Mouse (Mus musculus) lung, embryonic 16.5 days (tissue): ENCODE measurements around the gene Cdc14a. TPM values are rescaled to one million over a fixed set of nuclear protein-coding genes. Genes with fewer than 3 reads are reported as not detected.

Experiments used
- ATAC-seq: fragments of 200-750 bp; cut with Nextera tagmentation; 2 replicates; pipeline ENCODE4 v1.8.0; 2017; ENCODE audit warnings: low read depth, mild to moderate bottlenecking, moderate library complexity
- H3K27ac ChIP-seq: fragments of 300-500 bp; sonication (generic); 2 replicates; pipeline ENCODE4 v1.5.1; 2014; ENCODE audit warnings: mild to moderate bottlenecking, control low read depth, low read length
- H3K27me3 ChIP-seq: fragments of 300-500 bp; sonication (generic); 2 replicates; pipeline ENCODE4 v1.6.1; 2014; ENCODE audit warnings: low read depth, low read length, mixed read lengths; ENCODE audit not compliant: control insufficient read depth, insufficient read depth
- H3K36me3 ChIP-seq: fragments of 300-500 bp; sonication (generic); 2 replicates; pipeline ENCODE4 v1.6.1; 2014; ENCODE audit warnings: low read length; ENCODE audit not compliant: control insufficient read depth, insufficient read depth
- H3K4me1 ChIP-seq: fragments of 300-500 bp; sonication (generic); replicated peaks from 2 replicates; pipeline ENCODE4 v1.6.1; 2014; ENCODE audit warnings: low read length, mixed read lengths; ENCODE audit not compliant: control insufficient read depth, insufficient read depth
- H3K4me2 ChIP-seq: fragments of 300-500 bp; sonication (generic); 2 replicates; pipeline ENCODE4 v1.6.1; 2014; ENCODE audit warnings: low read depth, low read length, control low read depth
- H3K4me3 ChIP-seq: fragments of 300-500 bp; sonication (generic); 2 replicates; pipeline ENCODE4 v1.5.1; 2014; ENCODE audit warnings: mild to moderate bottlenecking, low read length, control low read depth
- H3K9ac ChIP-seq: fragments of 300-500 bp; sonication (generic); 2 replicates; pipeline ENCODE4 v1.6.1; 2014; ENCODE audit warnings: low read length, control low read depth
- H3K9me3 ChIP-seq: fragments of 300-500 bp; sonication (generic); 2 replicates; pipeline ENCODE4 v1.6.1; 2016; ENCODE audit warnings: low read length; ENCODE audit not compliant: control insufficient read depth
- WGBS: fragments of 180-500 bp; shearing (Covaris S2); extraction: QIAGEN DNeasy Blood & Tissue Kit; methylation state at CpG from one replicate; pipeline ENCODE4 v1.1.7; 2014; 5-methylcytosine and 5-hydroxymethylcytosine counted together
- polyA plus RNA-seq: library from polyadenylated mRNA; unstranded; fragments of >200 nt; fragmentation: Nextera tagmentation; extraction: Ambion mirVana; gene quantifications from 2 replicates; pipeline ENCODE4 v1.2.1, GENCODE M21; 2015

Gene Cdc14a
- polyA plus RNA-seq = 6.8 and 7.0 TPM in 2 replicates

- Histone ChIP-seq H3K4me3 (peak within 1 kb of the TSS; percentile 94), H3K9me3 (no peaks in the 10 kb centered on the region), H3K4me1 (peaks cover 7% of the 10 kb centered on the region), H3K27ac (peak within 1 kb of the TSS; percentile 93), H3K36me3 (no peaks in the 10 kb centered on the region; the same call in 1 of the 2 replicates), H3K27me3 (no peaks in the 10 kb centered on the region), H3K4me2 (peak within 1 kb of the TSS; percentile 73), H3K9ac (peak within 1 kb of the TSS; percentile 85)
- under 1% methylated on average over 59 of the region's 64 CpGs for WGBS
- ATAC-seq = peak; percentile 93
These were observed at the start of gene Cdc14a for GRCm38 (mm10) chr3:116423353-116424159. Gene Cdc14a (minus strand): TSS chr3:116424032.

DNA sequence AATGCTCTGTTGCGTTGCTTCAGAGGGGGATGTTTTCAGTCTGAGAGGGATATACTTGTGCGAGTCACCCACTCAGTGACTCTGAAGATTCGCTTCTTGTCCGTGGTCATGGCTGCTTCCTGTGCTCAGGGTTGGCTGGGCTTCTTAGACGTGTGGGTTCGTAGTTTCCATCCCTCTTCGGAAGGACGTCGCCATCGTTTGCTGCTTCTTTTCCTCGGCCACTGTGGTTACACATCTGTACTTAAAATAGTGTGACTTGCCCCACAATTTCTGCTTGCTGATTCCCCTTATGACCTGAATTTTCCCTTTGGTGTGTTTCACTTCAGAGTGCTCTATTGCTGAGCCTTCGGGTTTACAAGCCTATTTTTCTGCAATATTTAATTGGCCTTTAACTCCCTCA, 41.9 kb upstream of the Cdc14a start:
- Histone ChIP-seq H3K4me1 (no peaks in the 10 kb centered on the region), H3K9ac (no peak overlapping the region), H3K27me3 (no peaks in the 10 kb centered on the region), H3K9me3 (no peaks in the 10 kb centered on the region), H3K4me3 (no peak overlapping the region), H3K4me2 (no peak overlapping the region), H3K36me3 (no peaks in the 10 kb centered on the region), H3K27ac (no peak overlapping the region)
- 82% methylated on average over 12 of the region's 12 CpGs for WGBS
- no peak for ATAC-seq

DNA sequence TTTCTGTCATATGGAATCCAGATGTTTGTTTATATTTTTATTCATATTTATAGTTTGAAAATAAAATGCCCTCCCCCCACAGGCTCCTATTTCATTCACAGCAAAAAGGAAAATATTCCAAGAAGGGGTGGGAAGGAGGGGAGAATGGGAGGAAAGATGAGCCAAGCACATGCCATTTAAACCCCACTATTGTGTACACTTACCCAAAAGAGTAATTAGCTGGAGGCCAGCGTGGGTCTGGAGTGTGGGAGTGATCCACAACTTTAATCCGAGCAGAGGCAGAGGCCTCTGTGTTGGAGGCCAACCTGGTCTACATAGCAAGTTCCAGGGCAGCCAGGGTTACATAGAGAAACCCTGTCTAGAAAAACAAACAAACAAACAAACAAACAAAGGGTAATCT, 40.5 kb upstream of the Cdc14a start:
- 28% methylated on average over 2 of the region's 2 CpGs for WGBS
- H3K4me2 ChIP-seq = no peak overlapping the region

DNA sequence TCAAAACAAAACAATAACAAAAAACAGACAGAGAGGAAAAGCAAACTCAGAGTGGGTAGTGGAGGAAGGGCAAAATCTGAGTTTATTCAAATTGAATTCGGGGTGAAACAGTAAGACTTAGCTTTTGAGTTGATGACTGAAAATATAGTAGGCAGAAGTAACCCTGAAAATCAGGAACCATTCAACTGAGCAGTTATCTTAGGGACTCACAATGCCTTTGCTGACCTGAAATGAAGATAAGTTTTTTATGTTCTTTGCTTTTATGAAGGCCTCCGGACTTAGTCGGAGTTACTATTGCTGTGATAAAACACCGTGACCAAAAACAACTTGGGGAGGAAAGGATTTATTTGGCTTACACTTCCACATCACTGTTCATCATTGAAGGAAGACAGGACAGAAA, 37.2 kb upstream of the Cdc14a start:
- Histone ChIP-seq H3K4me2 (no peak overlapping the region), H3K9me3 (no peaks in the 10 kb centered on the region), H3K9ac (no peak overlapping the region), H3K27ac (no peak overlapping the region), H3K4me3 (no peak overlapping the region), H3K4me1 (no peaks in the 10 kb centered on the region), H3K27me3 (no peaks in the 10 kb centered on the region), H3K36me3 (no peaks in the 10 kb centered on the region)
- WGBS = 84% methylated on average over 4 of the region's 4 CpGs
- no peak for ATAC-seq

More for the DNA sequence above, 40.5 kb upstream of the Cdc14a start:
- ATAC-seq = no peak
- Histone ChIP-seq H3K4me1 (no peaks in the 10 kb centered on the region), H3K9ac (no peak overlapping the region), H3K36me3 (no peaks in the 10 kb centered on the region), H3K27me3 (no peaks in the 10 kb centered on the region), H3K9me3 (no peaks in the 10 kb centered on the region), H3K27ac (no peak overlapping the region), H3K4me3 (no peak overlapping the region)

GRCm38 (mm10) chr3:116454529-116454928, 30.7 kb upstream of the Cdc14a start:
- no peak overlapping the region for H3K27ac ChIP-seq
- no peak for ATAC-seq
- H3K9me3 ChIP-seq = 0 out of 2 replicates have a peak, but pooled peaks cover 3% of the 10 kb centered on the region
- no peak overlapping the region for H3K9ac ChIP-seq
- H3K4me1 ChIP-seq = no peaks in the 10 kb centered on the region
- H3K4me3 ChIP-seq = no peak overlapping the region
- no peaks in the 10 kb centered on the region for H3K36me3 ChIP-seq
- H3K27me3 ChIP-seq = no peaks in the 10 kb centered on the region
- 18% methylated on average over 1 of the region's 1 CpGs for WGBS
- H3K4me2 ChIP-seq = no peak overlapping the region

DNA sequence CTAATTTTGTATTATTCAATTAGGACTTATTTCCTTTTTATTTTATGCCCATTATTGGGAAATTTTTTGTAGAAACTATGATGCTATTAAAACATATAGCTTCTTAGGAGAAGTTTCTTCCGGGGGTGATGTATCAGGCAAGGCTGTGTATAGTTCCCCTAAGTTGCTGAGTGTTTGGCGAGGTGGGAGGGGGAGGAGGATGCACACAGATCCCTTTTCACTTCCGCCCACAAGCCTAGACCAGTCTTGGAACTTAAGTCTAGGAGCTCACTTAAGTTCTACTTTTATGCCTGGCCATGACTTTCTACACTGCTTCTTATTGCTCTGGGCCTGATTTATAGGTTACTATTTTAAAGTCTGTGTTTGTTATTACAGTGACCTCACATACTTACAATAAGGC, 26.9 kb upstream of the Cdc14a start:
- Histone ChIP-seq H3K9me3 (0 out of 2 replicates have a peak, but pooled peaks cover 3% of the 10 kb centered on the region), H3K9ac (no peak overlapping the region), H3K4me1 (no peaks in the 10 kb centered on the region), H3K27me3 (no peaks in the 10 kb centered on the region), H3K36me3 (no peaks in the 10 kb centered on the region), H3K4me2 (no peak overlapping the region), H3K4me3 (no peak overlapping the region), H3K27ac (no peak overlapping the region)
- 67% methylated on average over 3 of the region's 3 CpGs for WGBS
- ATAC-seq = no peak

DNA sequence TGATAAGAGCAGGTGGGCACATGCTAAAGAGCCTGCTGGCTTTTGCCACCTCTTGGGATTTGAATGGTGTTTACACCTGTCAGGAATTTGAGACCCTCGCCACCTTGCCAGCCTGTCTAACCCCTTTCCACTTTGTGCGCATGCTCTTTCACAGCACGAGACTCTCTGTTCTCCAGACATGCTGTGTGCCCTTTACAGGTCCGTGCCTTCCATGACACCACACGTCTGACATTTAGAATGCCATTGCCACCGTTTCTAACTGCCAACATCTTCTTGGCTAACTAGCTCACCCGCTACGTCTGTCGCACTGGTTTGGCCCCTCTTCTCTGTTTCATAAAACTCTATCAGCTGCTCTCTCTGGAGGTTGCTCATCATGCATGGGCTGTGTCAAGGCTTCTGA, 20.5 kb upstream of the Cdc14a start:
- ATAC-seq = no peak
- Histone ChIP-seq H3K4me3 (no peak overlapping the region), H3K27ac (no peak overlapping the region), H3K4me2 (no peak overlapping the region), H3K9me3 (no peaks in the 10 kb centered on the region), H3K4me1 (no peaks in the 10 kb centered on the region), H3K36me3 (no peaks in the 10 kb centered on the region), H3K9ac (no peak overlapping the region), H3K27me3 (no peaks in the 10 kb centered on the region)
- 78% methylated on average over 9 of the region's 9 CpGs for WGBS

- Histone ChIP-seq H3K9me3 (no peaks in the 10 kb centered on the region), H3K9ac (no peak overlapping the region), H3K27me3 (no peaks in the 10 kb centered on the region), H3K27ac (no peak overlapping the region), H3K4me2 (no peak overlapping the region), H3K4me1 (no peaks in the 10 kb centered on the region), H3K4me3 (no peak overlapping the region), H3K36me3 (no peaks in the 10 kb centered on the region)
- ATAC-seq = no peak
- 67% methylated on average over 1 of the region's 1 CpGs for WGBS
These were observed 19.0 kb upstream of the Cdc14a start for GRCm38 (mm10) chr3:116442788-116443187.

- Histone ChIP-seq H3K27me3 (no peaks in the 10 kb centered on the region), H3K36me3 (no peaks in the 10 kb centered on the region), H3K9me3 (no peaks in the 10 kb centered on the region), H3K4me3 (no peak overlapping the region), H3K4me2 (no peak overlapping the region), H3K27ac (no peak overlapping the region), H3K9ac (no peak overlapping the region), H3K4me1 (no peaks in the 10 kb centered on the region)
- 88% methylated on average over 15 of the region's 15 CpGs for WGBS
- ATAC-seq = no peak
These were observed 17.8 kb upstream of the Cdc14a start for GRCm38 (mm10) chr3:116441518-116442205.
